Mouse (Mus musculus) hindbrain, embryonic 15.5 days (tissue): ENCODE data around the gene Usp49. TPM values are rescaled to one million over a fixed set of nuclear protein-coding genes. Genes with fewer than 3 reads are reported as not detected.
"Not testable (repeated sequence)": the region's sequence is repeated elsewhere in the genome, so short reads cannot be mapped to it uniquely, and the experiment has no call there.

Experiments
- ATAC-seq: fragments of 200-750 bp; cut with Nextera tagmentation; 2 replicates; pipeline ENCODE4 v1.8.0; 2017; ENCODE audit warnings: low read depth, moderate number of reproducible peaks, moderate TSS enrichment; ENCODE audit not compliant: low FRiP score
- H3K27ac ChIP-seq: fragments of 300-500 bp; sonication (generic); replicated peaks from 2 replicates; pipeline ENCODE4 v1.5.1; 2015; ENCODE audit warnings: mild to moderate bottlenecking, inconsistent platforms
- H3K27me3 ChIP-seq: fragments of 300-500 bp; sonication (generic); 2 replicates; pipeline ENCODE4 v1.6.1; 2015; ENCODE audit warnings: control low read depth, inconsistent platforms
- H3K36me3 ChIP-seq: fragments of 300-500 bp; sonication (generic); 2 replicates; pipeline ENCODE4 v1.6.1; 2015; ENCODE audit warnings: control low read depth, inconsistent platforms
- H3K4me1 ChIP-seq: fragments of 300-500 bp; sonication (generic); replicated peaks from 2 replicates; pipeline ENCODE4 v1.6.1; 2015; ENCODE audit warnings: control low read depth, inconsistent platforms
- H3K4me2 ChIP-seq: fragments of 300-500 bp; sonication (generic); 2 replicates; pipeline ENCODE4 v1.6.1; 2015; ENCODE audit warnings: moderate library complexity, mild to moderate bottlenecking, inconsistent platforms
- H3K4me3 ChIP-seq: fragments of 300-500 bp; sonication (generic); 2 replicates; pipeline ENCODE4 v1.5.1; 2015; ENCODE audit warnings: mild to moderate bottlenecking, inconsistent platforms
- H3K9ac ChIP-seq: fragments of 300-500 bp; sonication (generic); 2 replicates; pipeline ENCODE4 v1.6.1; 2015; ENCODE audit warnings: inconsistent platforms
- H3K9me3 ChIP-seq: fragments of 300-500 bp; sonication (generic); 2 replicates; pipeline ENCODE4 v1.6.1; 2016; ENCODE audit warnings: control low read depth, inconsistent platforms
- WGBS: fragments of 180-500 bp; shearing (Covaris S2); methylation state at CpG from one replicate; pipeline ENCODE4 v1.1.7; 2015; 5-methylcytosine and 5-hydroxymethylcytosine counted together
- polyA plus RNA-seq: library from polyadenylated mRNA; unstranded; fragments of >200 nt; fragmentation: Nextera tagmentation; extraction: Ambion mirVana; gene quantifications from 2 replicates; pipeline ENCODE4 v1.2.1, GENCODE M21; 2015

The Usp49 gene
- polyA plus RNA-seq, 1 experiment from 2014 or later: 8.2 TPM

- peak overlapping the region; percentile 76 for H3K9ac ChIP-seq
- H3K27ac ChIP-seq: peak overlapping the region; percentile 81
- no peaks in the 10 kb centered on the region for H3K27me3 ChIP-seq
- H3K9me3 ChIP-seq: no peaks in the 10 kb centered on the region
- H3K36me3 ChIP-seq: peaks cover 9% of the 10 kb centered on the region; the same call in 1 of the 2 replicates
- H3K4me1 ChIP-seq: peaks cover 35% of the 10 kb centered on the region
- H3K4me3 ChIP-seq: peak overlapping the region; percentile 89
- ATAC-seq: no peak; the same call in 1 of the 2 replicates
- peak overlapping the region; percentile 93 for H3K4me2 ChIP-seq
- 1% methylated on average over 13 of the region's 13 CpGs for WGBS
These were observed 18.9 kb upstream of the Usp49 start for GRCm38 (mm10) chr17:47611661-47611982.

DNA sequence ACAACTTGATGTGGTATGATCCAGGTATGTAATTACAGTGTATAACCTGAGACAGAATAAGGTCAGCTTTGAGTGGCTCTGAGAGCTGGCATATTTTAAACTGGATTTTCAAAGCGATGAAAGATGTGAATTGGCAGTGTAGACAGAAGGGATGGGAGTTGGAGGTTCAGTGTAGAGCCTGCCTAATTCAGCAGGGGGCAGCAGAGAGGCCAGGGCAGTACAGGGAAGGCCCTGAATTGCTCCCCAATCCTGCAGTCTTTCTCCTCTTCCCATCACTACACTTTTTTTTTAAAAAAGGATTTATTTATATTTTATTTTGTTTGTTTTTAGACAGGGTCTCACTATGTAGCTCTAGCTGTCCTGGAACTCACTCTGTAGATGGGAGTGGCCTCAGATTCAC lies 16.5 kb upstream of the Usp49 start:
- Histone ChIP-seq H3K36me3 (peaks cover 15% of the 10 kb centered on the region), H3K4me2 (no peak overlapping the region), H3K9me3 (no peaks in the 10 kb centered on the region), H3K27ac (no peak overlapping the region), H3K27me3 (no peaks in the 10 kb centered on the region), H3K4me1 (peaks cover 33% of the 10 kb centered on the region), H3K4me3 (no peak overlapping the region), H3K9ac (no peak overlapping the region)
- WGBS: 97% methylated on average over 1 of the region's 1 CpGs
- ATAC-seq: no peak

DNA sequence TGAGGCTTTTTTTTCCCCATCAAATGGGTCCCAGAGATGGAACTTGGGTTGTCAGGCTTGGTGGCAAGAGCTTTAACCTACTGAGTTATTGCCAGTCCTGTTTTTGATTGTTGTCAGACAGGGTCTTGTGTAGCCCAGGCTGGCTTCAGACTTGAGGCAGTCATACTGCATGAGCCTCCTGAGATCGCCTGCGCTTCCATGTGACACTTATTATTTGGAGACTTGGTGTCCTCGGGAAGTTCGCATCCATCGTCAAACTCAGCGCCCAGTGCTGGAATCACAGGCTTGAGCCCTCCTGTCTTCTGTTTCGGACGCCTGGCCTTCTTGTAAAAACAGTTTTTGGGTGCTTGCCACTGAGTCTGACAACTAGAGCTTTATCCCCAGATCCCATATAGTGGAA lies 14.4 kb upstream of the Usp49 start:
- peaks cover 30% of the 10 kb centered on the region for H3K36me3 ChIP-seq
- H3K9me3 ChIP-seq: no peaks in the 10 kb centered on the region
- peaks cover 17% of the 10 kb centered on the region for H3K4me1 ChIP-seq
- H3K4me2 ChIP-seq: no peak overlapping the region
- H3K4me3 ChIP-seq: no peak overlapping the region
- no peak for ATAC-seq
- 95% methylated on average over 8 of the region's 8 CpGs for WGBS
- H3K27me3 ChIP-seq: no peaks in the 10 kb centered on the region
- no peak overlapping the region for H3K9ac ChIP-seq
- H3K27ac ChIP-seq: no peak overlapping the region

- Histone ChIP-seq H3K9me3 (no peaks in the 10 kb centered on the region), H3K4me3 (no peak overlapping the region), H3K4me1 (peaks cover 17% of the 10 kb centered on the region), H3K36me3 (peaks cover 35% of the 10 kb centered on the region), H3K4me2 (no peak overlapping the region), H3K9ac (no peak overlapping the region), H3K27ac (no peak overlapping the region), H3K27me3 (no peaks in the 10 kb centered on the region)
- ATAC-seq: no peak
- WGBS: 91% methylated on average over 4 of the region's 4 CpGs
These were observed 13.8 kb upstream of the Usp49 start for GRCm38 (mm10) chr17:47616652-47617051.

DNA sequence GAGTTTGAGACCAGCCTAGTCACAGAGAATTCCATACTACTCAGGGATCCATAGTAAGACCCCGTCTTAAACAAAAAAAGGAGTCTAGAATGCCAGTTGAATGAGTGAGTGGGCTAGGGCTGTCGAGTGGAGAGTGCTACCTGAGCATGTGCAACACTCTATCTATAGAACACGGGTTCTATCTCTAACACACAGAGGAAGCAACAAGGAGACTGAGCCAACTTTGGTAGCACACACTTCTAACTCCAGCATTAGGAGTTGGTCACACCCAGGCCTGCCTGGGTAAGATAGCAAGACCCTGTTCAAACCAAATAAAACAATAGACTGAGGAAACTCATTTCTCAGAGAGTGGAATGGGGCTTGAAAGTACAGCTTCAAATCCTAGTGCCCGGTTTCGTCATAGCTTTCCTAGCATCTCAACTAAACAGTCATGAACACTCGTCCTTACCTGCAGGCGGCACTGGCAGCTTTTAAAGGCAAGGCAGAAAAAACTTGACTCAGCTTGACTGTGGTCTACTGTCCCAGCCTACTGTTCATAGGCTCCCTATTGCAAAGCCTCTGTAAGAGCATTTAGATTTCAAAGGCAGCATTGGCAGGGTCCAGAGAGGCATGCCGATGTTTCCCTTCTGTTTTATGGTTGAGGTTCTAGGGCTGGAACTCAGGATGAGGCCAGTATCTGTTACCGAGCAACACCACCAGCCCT lies 12.7 kb upstream of the Usp49 start:
- Histone ChIP-seq H3K36me3 (peaks cover 45% of the 10 kb centered on the region), H3K4me3 (no peak overlapping the region), H3K4me1 (peaks cover 7% of the 10 kb centered on the region), H3K27me3 (no peaks in the 10 kb centered on the region), H3K9me3 (no peaks in the 10 kb centered on the region), H3K4me2 (no peak overlapping the region), H3K27ac (no peak overlapping the region), H3K9ac (no peak overlapping the region)
- no peak for ATAC-seq
- WGBS: 95% methylated on average over 9 of the region's 9 CpGs

DNA sequence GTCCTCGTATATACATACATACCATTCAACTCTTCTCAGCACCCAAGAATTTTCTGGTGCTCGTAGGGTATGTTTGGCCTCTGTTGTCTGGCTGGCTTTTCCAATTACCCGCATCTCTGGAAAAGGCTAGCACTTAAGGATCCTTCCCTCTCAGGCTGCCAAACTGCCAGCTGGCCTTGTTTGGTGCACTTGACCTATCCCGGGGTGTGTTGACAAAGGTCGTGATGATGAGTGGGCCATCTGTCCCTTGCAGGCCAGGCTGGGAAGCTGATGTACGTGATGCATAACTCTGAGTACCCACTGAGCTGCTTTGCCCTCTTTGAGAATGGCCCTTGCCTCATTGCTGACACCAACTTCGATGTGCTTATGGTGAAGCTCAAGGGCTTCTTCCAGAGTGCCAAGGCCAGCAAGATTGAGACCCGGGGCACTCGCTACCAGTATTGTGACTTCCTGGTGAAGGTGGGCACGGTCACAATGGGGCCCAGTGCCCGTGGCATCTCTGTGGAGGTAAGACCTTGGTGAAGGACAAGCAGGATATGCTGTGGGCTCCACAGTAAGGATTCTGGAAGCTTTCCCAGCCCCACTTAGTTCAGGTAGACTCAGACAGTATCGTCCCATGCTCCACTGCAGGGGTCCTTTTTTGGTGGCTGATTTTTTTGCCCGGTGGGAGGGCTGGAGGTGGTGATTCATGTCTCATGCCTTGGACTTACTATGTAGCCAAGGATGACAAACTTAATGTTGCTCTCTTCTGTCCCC lies 11.8 kb upstream of the Usp49 start:
- Histone ChIP-seq H3K9me3 (no peaks in the 10 kb centered on the region), H3K4me1 (no peaks in the 10 kb centered on the region), H3K27me3 (no peaks in the 10 kb centered on the region), H3K4me3 (no peak overlapping the region), H3K4me2 (no peak overlapping the region), H3K27ac (no peak overlapping the region), H3K9ac (no peak overlapping the region), H3K36me3 (peaks cover 53% of the 10 kb centered on the region)
- 88% methylated on average over 13 of the region's 13 CpGs for WGBS
- no peak for ATAC-seq

- Histone ChIP-seq H3K4me2 (no peak overlapping the region), H3K9ac (no peak overlapping the region), H3K4me1 (peaks cover 3% of the 10 kb centered on the region), H3K27ac (no peak overlapping the region), H3K4me3 (no peak overlapping the region), H3K9me3 (no peaks in the 10 kb centered on the region), H3K36me3 (peaks cover 58% of the 10 kb centered on the region), H3K27me3 (no peaks in the 10 kb centered on the region)
- no peak for ATAC-seq
- 91% methylated on average over 14 of the region's 14 CpGs for WGBS
These were observed 7.5 kb upstream of the Usp49 start for GRCm38 (mm10) chr17:47622912-47623554.

GRCm38 (mm10) chr17:47624572-47624971 lies 5.9 kb upstream of the Usp49 start:
- not testable (repeated sequence) for ATAC-seq, H3K9me3 ChIP-seq, H3K27me3 ChIP-seq, H3K4me2 ChIP-seq, H3K27ac ChIP-seq, H3K9ac ChIP-seq, H3K4me3 ChIP-seq
- 95% methylated on average over 5 of the region's 5 CpGs for WGBS
- Histone ChIP-seq H3K4me1 (peaks cover 10% of the 10 kb centered on the region), H3K36me3 (peaks cover 50% of the 10 kb centered on the region)

GRCm38 (mm10) chr17:47625088-47625487 lies 5.4 kb upstream of the Usp49 start:
- Histone ChIP-seq H3K27me3 (no peaks in the 10 kb centered on the region), H3K4me2 (no peak overlapping the region), H3K4me1 (peaks cover 10% of the 10 kb centered on the region), H3K9me3 (no peaks in the 10 kb centered on the region), H3K9ac (no peak overlapping the region), H3K27ac (no peak overlapping the region), H3K36me3 (peaks cover 45% of the 10 kb centered on the region), H3K4me3 (no peak overlapping the region)
- 98% methylated on average over 2 of the region's 2 CpGs for WGBS
- no peak for ATAC-seq

GRCm38 (mm10) chr17:47626031-47626430 lies 4.5 kb upstream of the Usp49 start:
- H3K36me3 ChIP-seq: peaks cover 40% of the 10 kb centered on the region
- H3K4me3 ChIP-seq: no peak overlapping the region
- ATAC-seq: no peak
- no peaks in the 10 kb centered on the region for H3K9me3 ChIP-seq
- 93% methylated on average over 5 of the region's 5 CpGs for WGBS
- H3K27me3 ChIP-seq: no peaks in the 10 kb centered on the region
- no peak overlapping the region for H3K27ac ChIP-seq
- H3K4me2 ChIP-seq: no peak overlapping the region
- peaks cover 17% of the 10 kb centered on the region for H3K4me1 ChIP-seq
- no peak overlapping the region for H3K9ac ChIP-seq

- 0 out of 2 replicates have a peak overlapping the region, but pooled peaks have one; percentile 74 for H3K4me3 ChIP-seq
- ATAC-seq: no peak
- peak overlapping the region; percentile 59; the same call in 1 of the 2 replicates for H3K4me2 ChIP-seq
- 81% methylated on average over 2 of the region's 2 CpGs for WGBS
- H3K4me1 ChIP-seq: peaks cover 33% of the 10 kb centered on the region
- H3K9ac ChIP-seq: no peak overlapping the region
- H3K9me3 ChIP-seq: no peaks in the 10 kb centered on the region
- no peak overlapping the region for H3K27ac ChIP-seq
- no peaks in the 10 kb centered on the region for H3K27me3 ChIP-seq
- peaks cover 23% of the 10 kb centered on the region for H3K36me3 ChIP-seq
These were observed 2.7 kb upstream of the Usp49 start for GRCm38 (mm10) chr17:47627791-47628190.
